Mouse (Mus musculus): ENCODE measurements around the gene Gdf9. TPM values are rescaled to one million over a fixed set of nuclear protein-coding genes. Genes with fewer than 3 reads are reported as not detected.

Gdf9 gene
- polyA plus RNA-seq, 1 experiment: 0.55 TPM

DNA sequence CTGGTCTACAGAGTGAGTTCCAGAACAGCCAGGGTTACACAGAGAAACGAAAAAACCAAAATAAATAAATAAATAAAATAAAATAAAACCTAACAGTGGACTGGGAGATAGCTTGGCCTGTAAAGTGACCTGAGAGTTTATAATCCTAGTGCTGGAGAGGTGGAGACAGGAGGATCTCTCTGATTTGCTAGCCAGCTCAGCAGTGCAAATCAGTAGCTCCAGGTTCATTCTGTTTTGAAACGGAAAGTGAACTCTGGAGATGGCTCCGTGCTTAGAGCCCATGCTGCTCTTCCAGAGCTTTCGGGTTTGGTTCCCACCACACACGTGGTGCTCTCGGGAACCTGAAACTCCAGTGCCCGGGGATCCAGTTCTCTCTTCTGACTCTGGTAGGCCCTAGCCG, 17.2 kb downstream of the Gdf9 start:
- no peak for TF ChIP-seq EP300 (IDR thresholded peaks at IDR 0.05; ENCODE audit: insufficient read depth, low read depth, low read length)
- no peak for TF ChIP-seq CTCF (IDR thresholded peaks at IDR 0.05; ENCODE audit: low read depth, low read length)
- no peak for TF ChIP-seq POLR2A (IDR thresholded peaks at IDR 0.05; ENCODE audit: insufficient read depth, low read length)
- Histone ChIP-seq H3K27me3 (ENCODE audit: control insufficient read depth, insufficient read depth, low read length, poor library complexity, severe bottlenecking) (no peaks in the 10 kb centered on the region), H3K9me3 (replicated peaks; ENCODE audit: control insufficient read depth, insufficient read depth, low read length, poor library complexity, severe bottlenecking) (no peaks in the 10 kb centered on the region), H3K27ac (ENCODE audit: insufficient read depth, low read length) (no peak overlapping the region), H3K9ac (ENCODE audit: low read depth, poor library complexity, severe bottlenecking) (no peak overlapping the region), H3K4me3 (ENCODE audit: low read depth, low read length) (no peak overlapping the region), H3K36me3 (ENCODE audit: control insufficient read depth, insufficient read depth, low read length, poor library complexity, severe bottlenecking) (no peaks in the 10 kb centered on the region), H3K4me1 (ENCODE audit: control insufficient read depth, insufficient read depth, low read length) (no peaks in the 10 kb centered on the region)

DNA sequence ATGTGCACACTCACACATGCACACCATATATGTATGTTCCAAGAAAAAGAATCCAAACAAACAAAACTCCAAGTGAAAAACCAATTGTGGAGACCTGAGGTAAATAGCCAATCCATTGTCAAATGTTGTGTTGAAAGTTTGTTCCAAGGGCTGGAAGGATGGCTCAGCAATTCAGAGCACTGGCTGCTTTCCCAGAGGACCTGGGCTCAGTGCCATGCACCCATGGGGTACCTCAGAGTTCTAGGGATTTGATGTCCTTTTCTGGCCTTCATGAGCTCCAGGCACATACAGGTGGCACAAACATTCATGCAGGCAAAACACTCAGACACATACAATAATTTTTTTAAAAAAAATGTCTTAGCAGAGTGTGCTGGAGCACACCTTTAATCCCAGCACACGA, 17.7 kb downstream of the Gdf9 start:
- no peaks in the 10 kb centered on the region for H3K36me3 ChIP-seq (ENCODE audit: control insufficient read depth, insufficient read depth, low read length, poor library complexity, severe bottlenecking)
- no peaks in the 10 kb centered on the region for H3K9me3 ChIP-seq (replicated peaks; ENCODE audit: control insufficient read depth, insufficient read depth, low read length, poor library complexity, severe bottlenecking)
- H3K27ac ChIP-seq (ENCODE audit: insufficient read depth, low read length): no peak overlapping the region
- H3K27me3 ChIP-seq (ENCODE audit: control insufficient read depth, insufficient read depth, low read length, poor library complexity, severe bottlenecking): no peaks in the 10 kb centered on the region
- no peaks in the 10 kb centered on the region for H3K4me1 ChIP-seq (ENCODE audit: control insufficient read depth, insufficient read depth, low read length)
- H3K9ac ChIP-seq (ENCODE audit: low read depth, poor library complexity, severe bottlenecking): no peak overlapping the region
- TF ChIP-seq CTCF (IDR thresholded peaks at IDR 0.05; ENCODE audit: low read depth, low read length) (no peak), POLR2A (IDR thresholded peaks at IDR 0.05; ENCODE audit: insufficient read depth, low read length) (no peak), EP300 (IDR thresholded peaks at IDR 0.05; ENCODE audit: insufficient read depth, low read depth, low read length) (no peak)
- no peak overlapping the region for H3K4me3 ChIP-seq (ENCODE audit: low read depth, low read length)

DNA sequence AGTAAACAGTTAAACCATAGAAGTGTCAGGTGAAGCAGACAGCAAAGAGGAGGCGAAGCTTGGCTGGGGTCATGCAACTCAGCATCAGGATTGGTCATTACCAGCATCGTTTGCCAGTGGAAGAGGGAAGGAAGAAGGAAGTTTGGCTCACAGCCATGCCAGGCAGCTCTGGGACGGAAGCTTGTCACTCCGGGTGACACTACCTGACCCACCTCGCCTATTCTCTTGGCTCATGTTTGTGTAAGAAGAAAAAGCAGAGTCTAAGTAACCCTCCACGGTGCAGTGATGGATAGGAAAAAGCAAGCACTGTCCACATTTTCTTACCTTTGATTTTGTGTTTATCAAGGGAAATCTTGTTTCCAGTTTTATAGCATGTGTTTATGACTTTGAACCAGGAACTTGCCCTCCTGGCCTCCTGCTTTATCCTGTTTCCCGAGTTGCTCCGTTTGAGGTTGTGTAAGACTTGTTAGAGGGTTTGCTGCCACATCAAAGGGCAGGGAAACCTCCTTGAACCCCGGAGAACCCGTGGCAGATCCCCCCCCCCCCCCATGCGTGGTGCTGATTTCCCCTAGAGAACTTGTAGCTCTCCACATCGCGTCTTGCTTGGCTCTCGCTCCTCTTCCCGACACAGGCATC, 19.4 kb downstream of the Gdf9 start:
- TF ChIP-seq POLR2A (IDR thresholded peaks at IDR 0.05; ENCODE audit: insufficient read depth, low read length) (no peak), EP300 (IDR thresholded peaks at IDR 0.05; ENCODE audit: insufficient read depth, low read depth, low read length) (no peak), CTCF (IDR thresholded peaks at IDR 0.05; ENCODE audit: low read depth, low read length) (no peak)

DNA sequence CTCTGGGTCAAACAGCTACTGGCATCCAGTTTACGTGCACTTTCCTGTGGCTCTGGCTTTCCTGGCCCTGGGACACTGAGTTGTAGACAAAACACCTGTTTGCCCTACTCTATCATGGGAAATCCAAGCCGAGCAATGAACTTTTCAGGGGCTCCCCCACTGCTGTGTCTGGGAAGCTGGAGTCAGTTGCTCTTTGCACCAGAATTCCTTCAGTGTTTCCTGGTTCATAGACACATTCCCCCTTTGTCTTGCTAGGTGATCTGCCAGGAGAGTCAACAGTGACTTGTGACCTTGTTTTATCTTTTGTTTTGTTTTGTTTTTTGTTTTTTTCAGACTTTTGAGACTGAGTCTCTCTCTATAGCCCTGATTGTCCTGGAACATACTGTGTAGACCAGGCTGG, 20.5 kb downstream of the Gdf9 start:
- no peak for TF ChIP-seq CTCF (IDR thresholded peaks at IDR 0.05; ENCODE audit: low read depth, low read length)
- TF ChIP-seq EP300 (IDR thresholded peaks at IDR 0.05; ENCODE audit: insufficient read depth, low read depth, low read length): no peak
- no peak for TF ChIP-seq POLR2A (IDR thresholded peaks at IDR 0.05; ENCODE audit: insufficient read depth, low read length)
- Histone ChIP-seq H3K4me1 (ENCODE audit: control insufficient read depth, insufficient read depth, low read length) (no peaks in the 10 kb centered on the region), H3K27ac (ENCODE audit: insufficient read depth, low read length) (no peak overlapping the region), H3K27me3 (ENCODE audit: control insufficient read depth, insufficient read depth, low read length, poor library complexity, severe bottlenecking) (no peaks in the 10 kb centered on the region), H3K36me3 (ENCODE audit: control insufficient read depth, insufficient read depth, low read length, poor library complexity, severe bottlenecking) (no peaks in the 10 kb centered on the region), H3K9me3 (replicated peaks; ENCODE audit: control insufficient read depth, insufficient read depth, low read length, poor library complexity, severe bottlenecking) (no peaks in the 10 kb centered on the region), H3K4me3 (ENCODE audit: low read depth, low read length) (no peak overlapping the region), H3K9ac (ENCODE audit: low read depth, poor library complexity, severe bottlenecking) (no peak overlapping the region)

More for the DNA sequence above, 19.4 kb downstream of the Gdf9 start:
- no peak overlapping the region for H3K9ac ChIP-seq (ENCODE audit: low read depth, poor library complexity, severe bottlenecking)
- H3K4me1 ChIP-seq (ENCODE audit: control insufficient read depth, insufficient read depth, low read length): no peaks in the 10 kb centered on the region
- H3K4me3 ChIP-seq (ENCODE audit: low read depth, low read length): no peak overlapping the region
- H3K36me3 ChIP-seq (ENCODE audit: control insufficient read depth, insufficient read depth, low read length, poor library complexity, severe bottlenecking): no peaks in the 10 kb centered on the region
- H3K9me3 ChIP-seq (replicated peaks; ENCODE audit: control insufficient read depth, insufficient read depth, low read length, poor library complexity, severe bottlenecking): no peaks in the 10 kb centered on the region
- H3K27ac ChIP-seq (ENCODE audit: insufficient read depth, low read length): no peak overlapping the region
- no peaks in the 10 kb centered on the region for H3K27me3 ChIP-seq (ENCODE audit: control insufficient read depth, insufficient read depth, low read length, poor library complexity, severe bottlenecking)

DNA sequence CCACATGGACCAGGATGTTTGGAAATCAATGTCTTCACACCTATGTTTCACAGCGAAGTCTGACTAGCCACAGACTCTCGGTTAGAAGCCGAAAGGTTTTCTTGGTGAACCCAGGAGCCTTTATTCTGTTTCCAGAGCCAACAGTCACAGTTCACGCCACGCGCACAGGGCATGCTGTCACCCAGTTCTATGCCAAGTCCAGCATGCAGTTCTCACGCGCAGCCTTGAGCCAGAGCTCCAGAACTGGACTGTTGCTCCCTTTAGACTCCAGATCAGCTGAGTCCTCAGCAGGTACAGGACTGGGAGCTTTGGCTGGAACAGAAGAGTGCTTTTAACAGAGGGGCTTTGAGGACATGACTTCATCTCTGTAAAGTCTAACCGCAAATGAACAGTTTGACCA, 21.6 kb downstream of the Gdf9 start:
- TF ChIP-seq POLR2A (IDR thresholded peaks at IDR 0.05; ENCODE audit: insufficient read depth, low read length): no peak
- TF ChIP-seq CTCF (IDR thresholded peaks at IDR 0.05; ENCODE audit: low read depth, low read length): no peak
- no peak for TF ChIP-seq EP300 (IDR thresholded peaks at IDR 0.05; ENCODE audit: insufficient read depth, low read depth, low read length)
- Histone ChIP-seq H3K36me3 (ENCODE audit: control insufficient read depth, insufficient read depth, low read length, poor library complexity, severe bottlenecking) (no peaks in the 10 kb centered on the region), H3K27ac (ENCODE audit: insufficient read depth, low read length) (no peak overlapping the region), H3K9ac (ENCODE audit: low read depth, poor library complexity, severe bottlenecking) (no peak overlapping the region), H3K4me1 (ENCODE audit: control insufficient read depth, insufficient read depth, low read length) (no peaks in the 10 kb centered on the region), H3K27me3 (ENCODE audit: control insufficient read depth, insufficient read depth, low read length, poor library complexity, severe bottlenecking) (no peaks in the 10 kb centered on the region), H3K4me3 (ENCODE audit: low read depth, low read length) (no peak overlapping the region), H3K9me3 (replicated peaks; ENCODE audit: control insufficient read depth, insufficient read depth, low read length, poor library complexity, severe bottlenecking) (no peaks in the 10 kb centered on the region)

DNA sequence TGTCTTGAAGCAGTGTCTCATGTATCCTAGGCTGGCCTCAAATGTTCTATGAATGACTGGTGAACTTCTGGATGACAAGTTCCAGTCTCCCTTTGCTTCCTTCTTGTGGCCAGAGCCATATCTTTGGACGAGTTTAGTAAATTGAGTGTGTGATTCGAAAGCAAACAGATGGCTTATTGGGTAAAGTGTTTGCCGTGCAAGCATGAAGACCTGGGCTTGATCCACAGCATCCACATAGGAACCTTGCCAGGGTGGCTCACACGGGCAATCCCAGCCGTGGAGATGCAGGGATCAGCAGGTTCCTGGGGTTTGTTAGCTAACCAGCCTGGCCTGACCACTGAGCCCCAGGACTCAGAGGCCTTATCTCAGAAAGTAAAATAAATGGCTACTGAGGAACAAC, 22.2 kb downstream of the Gdf9 start:
- TF ChIP-seq POLR2A (IDR thresholded peaks at IDR 0.05; ENCODE audit: insufficient read depth, low read length) (no peak), CTCF (IDR thresholded peaks at IDR 0.05; ENCODE audit: low read depth, low read length) (no peak), EP300 (IDR thresholded peaks at IDR 0.05; ENCODE audit: insufficient read depth, low read depth, low read length) (no peak)
- Histone ChIP-seq H3K9me3 (replicated peaks; ENCODE audit: control insufficient read depth, insufficient read depth, low read length, poor library complexity, severe bottlenecking) (no peaks in the 10 kb centered on the region), H3K36me3 (ENCODE audit: control insufficient read depth, insufficient read depth, low read length, poor library complexity, severe bottlenecking) (no peaks in the 10 kb centered on the region), H3K4me1 (ENCODE audit: control insufficient read depth, insufficient read depth, low read length) (no peaks in the 10 kb centered on the region), H3K27ac (ENCODE audit: insufficient read depth, low read length) (no peak overlapping the region), H3K4me3 (ENCODE audit: low read depth, low read length) (no peak overlapping the region), H3K27me3 (ENCODE audit: control insufficient read depth, insufficient read depth, low read length, poor library complexity, severe bottlenecking) (no peaks in the 10 kb centered on the region), H3K9ac (ENCODE audit: low read depth, poor library complexity, severe bottlenecking) (no peak overlapping the region)
